Mouse (Mus musculus) kidney, postnatal 4 days (tissue): ENCODE data around the gene Hsph1.

Source experiments
- DNase-seq, 2 experiments: peaks; one replicate each; pipeline ENCODE4 v3.0.0; 2021; ENCODE audit warnings: mixed read lengths in 2 of 2

Gene Hsph1

DNA sequence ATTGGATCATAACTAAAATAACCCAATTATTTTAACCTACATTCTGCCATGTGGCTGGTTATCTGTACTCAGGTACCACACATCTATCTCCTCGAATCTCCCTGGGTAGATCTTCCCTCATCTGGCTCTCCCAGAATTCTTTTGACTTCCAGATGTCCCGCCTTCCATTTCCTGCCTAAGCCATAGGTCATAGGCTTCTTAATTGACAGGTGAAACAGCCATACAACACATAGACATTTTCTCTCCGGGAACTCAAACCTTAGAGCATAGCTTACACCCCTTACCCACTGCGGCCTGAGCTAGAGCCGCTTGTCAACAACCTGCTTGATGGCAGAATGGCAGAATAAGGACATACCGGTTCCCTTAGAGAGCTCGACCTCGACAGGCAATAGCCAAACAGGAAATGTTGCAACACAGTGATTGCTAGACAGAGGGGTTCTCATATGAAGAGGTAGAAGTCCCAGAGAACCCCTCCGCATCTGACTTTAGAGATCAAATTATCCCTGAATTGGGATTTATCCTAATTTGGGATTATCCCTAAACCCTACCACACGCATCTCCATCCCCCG lies 48.8 kb downstream of the Hsph1 start:
- DNase-seq, result no peak

DNA sequence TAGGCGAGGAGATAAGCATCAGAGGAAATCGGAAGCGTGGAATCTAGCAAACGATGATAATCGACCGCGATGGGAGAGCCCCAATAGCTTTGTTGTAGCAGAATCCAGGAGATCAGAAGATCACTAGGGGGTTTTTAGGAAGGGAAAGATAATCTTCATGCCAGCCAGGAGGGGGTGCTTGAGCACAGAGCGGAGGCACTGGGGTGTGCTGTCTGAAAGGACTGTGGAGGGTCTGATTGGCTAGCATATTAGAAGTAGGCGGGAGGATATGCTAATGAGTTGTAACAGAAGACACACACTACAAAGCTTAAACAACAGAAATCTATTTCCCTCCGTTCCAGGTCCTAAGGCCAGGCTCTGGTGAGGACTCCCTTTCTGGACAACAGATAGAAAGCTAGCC lies 50.3 kb downstream of the Hsph1 start:
- DNase-seq, result peak; percentile 23 to 37

DNA sequence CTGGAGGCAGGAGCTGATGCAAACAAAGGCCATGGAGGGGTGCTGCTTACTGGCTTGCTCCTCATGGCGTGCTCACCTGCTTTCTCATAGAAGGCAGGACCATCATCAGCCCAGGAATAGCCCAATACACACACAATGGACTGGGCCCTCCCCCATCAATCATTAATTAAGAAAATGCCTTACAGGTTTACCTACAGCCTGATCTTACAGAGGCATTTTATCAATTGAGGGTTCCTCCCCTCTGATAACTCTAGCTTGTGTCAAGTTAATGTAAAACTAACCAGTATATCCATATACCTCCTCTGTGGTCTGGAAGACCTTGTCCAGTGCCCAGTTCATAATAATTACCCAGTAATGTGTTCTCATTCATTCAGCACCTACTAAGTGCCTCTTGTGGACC lies 50.9 kb downstream of the Hsph1 start:
- DNase-seq, result no peak

DNA sequence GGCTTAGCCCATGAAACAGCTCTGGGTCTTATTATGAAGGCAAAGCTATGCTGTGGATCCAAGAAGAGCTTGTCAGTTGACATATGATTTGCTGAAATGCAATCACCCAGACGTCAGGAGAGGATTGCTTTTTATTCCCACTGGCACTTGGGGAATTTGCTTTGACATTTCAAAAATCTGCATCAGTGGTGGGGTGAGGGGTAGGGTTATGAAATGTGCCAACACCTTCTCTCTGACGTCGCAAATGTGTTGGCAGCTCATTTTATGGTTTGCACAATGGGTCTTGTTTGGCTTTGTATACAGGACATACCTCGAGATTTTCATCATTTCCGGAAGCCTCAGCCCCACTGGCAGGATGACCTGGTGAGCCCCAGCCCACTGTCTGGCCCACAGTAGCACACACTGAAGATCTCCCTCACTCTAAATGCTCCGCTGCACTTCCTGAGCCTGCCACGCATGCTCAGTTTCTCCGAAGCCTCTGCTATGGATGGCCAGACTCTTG lies 52.0 kb downstream of the Hsph1 start:
- peak; percentile 15 to 37 for DNase-seq

DNA sequence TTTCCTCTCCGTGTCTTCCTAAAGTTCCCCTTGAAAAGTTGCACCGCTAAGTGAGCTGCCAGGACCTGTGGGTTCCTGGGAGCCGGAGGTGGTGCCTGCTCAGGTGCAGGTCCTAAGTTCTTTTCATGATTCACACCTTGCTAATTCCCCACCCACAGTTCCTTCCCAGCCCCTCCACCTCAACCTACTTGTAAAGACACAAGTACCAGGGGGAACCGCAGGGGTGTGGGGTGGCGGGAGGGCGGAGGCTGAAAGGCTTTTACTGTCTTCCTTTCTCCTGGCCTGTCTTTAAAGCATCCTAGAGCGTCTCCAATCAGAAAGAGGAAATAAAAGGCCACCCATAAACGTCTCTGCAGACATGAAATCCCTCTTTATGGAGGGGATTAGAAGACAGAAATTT lies 52.7 kb downstream of the Hsph1 start:
- no peak for DNase-seq

DNA sequence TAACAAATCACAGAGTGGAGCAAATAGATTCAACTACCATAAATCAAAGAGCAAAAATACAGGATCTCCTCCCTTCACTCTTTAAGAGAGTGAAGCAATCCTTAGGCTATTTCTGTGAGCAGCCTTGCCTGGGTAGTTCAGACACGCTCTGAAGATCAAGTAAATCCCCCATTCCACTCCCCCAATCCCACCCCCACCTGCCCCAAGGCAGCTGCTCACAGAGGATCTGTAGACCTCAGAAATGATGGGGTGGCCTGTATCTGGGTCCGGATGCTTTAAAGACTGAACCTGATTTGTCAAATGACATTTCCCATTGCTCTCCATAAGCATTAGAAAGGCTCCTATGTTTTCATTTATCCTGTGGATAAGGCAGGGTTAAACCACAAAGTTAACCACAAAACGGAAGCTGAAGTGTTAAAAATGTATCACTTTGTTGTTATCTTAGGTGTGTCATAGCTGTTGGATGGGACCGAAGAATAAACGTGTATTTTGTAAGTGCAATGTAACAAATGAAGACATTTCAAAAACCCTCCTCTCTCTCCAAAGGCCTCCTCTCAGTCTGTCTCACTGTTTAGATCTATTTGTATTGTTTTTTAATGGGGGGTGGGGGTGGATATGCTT lies 53.4 kb downstream of the Hsph1 start:
- DNase-seq, result no peak

DNA sequence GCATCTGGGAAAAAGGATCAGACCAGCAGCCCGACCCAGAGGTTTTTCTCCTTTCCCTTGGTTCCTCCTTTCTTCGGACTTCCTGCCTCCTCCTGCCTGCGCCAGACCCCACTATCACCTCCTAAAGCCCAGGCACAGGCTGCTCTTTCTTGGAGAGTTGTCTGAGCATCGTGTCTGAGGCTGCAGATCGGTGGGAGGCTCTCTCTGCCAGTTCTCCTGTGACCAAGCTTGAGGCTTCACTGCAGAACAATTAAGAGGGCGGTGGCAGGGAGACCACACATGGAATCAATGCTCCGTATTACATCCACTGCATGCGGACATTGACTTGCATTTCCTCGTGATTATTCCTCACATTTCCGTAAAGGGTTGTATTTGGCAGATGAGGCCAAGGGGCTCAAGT lies 58.7 kb downstream of the Hsph1 start:
- DNase-seq, result no peak

DNA sequence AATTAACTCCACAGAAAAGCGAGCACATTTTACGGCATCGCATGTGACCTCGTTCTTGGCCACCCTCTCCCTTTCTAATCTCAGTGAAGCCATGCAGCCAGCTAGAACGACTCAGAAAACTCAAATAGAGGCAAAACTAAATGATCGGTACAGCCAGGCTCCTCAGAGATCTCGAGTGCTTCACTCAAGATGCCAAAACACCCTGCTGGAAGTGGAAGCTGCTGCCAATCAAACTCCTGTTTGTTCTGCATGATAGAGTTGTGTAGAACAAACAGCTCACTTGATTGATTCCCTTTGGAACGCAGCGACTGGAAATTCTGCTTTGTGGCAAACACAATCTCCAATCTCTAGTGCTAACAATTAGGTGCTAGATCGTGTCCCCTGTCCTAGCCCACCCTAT lies 59.2 kb downstream of the Hsph1 start:
- peak in 1 of 2 experiments; percentile 19 for DNase-seq

DNA sequence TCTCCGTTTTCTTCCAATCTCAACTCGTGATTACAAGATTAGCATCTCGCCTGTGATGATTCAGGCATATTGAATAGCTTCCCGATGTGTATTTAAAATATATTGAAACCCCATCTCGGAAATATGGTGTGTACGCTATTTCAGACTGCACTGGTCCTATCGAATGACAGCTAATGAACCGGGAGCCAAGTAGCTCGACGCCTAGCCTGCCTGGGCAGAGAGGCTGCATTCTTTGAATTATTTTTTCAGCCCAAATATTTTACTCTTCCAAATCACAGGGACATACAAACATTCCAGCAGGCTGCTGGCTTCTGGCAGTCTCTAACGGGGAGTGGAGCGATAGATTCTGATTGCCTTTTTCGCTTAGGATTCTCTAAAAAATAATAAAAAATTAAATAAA lies 67.2 kb downstream of the Hsph1 start:
- DNase-seq, result peak in 1 of 2 experiments; percentile 19

DNA sequence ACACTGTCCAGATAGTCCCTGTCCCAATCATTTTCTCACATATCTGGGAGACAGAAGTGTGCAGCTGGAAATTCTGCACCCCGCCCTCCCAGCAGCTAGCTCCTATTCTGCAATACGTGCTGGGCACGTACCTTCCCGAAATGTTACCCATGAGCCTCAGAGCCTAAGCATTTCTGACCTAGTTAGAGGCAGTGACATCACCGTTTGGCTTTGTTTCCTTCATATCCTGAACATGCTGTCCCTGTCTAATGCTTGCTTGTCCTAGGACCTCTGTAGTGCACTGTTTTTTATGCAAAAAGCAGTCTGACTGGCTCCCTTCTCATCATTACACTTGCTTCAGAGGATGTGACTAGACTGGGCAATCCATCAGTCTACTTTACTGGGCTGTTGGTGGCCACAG lies 69.2 kb downstream of the Hsph1 start:
- no peak for DNase-seq

DNA sequence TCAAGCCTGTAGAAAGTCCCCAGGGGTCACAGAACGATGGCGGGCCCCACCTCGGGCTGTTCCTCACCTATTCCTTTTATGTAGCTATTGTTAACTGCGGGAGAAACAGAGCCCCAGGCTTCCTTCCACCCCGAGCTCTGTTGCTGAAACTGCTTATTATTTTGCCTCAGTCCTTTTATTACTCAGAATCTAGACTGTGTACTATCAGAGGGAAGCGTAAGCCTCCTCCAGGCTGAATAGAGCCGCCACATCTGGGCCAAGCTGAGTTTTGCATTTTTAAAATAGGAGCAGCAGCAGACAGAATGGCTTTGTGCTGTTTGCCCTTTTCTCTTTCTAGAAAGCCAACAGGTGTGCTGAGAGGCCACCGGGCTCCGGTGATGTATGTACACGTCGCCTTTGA lies 70.2 kb downstream of the Hsph1 start:
- no peak for DNase-seq
